In genomic region chr3:21524426-21524937, GRCm38 (mm10) we compare ENCODE assay signal across 9 mouse cellular contexts.
DNase-seq lines count a peak whose midpoint lies in the region; ATAC-seq and TF ChIP-seq lines count a peak whose summit lies in the region.
"Had no signal": no experiment of that assay in that cellular context is flagged by ENCODE, and none has a peak within 500 bp of the region (broad histone marks: within the 10 kb centered on the region; RNA-seq: fewer than 3 reads in every experiment).

No protein-coding gene starts in this region.

- 8% methylated on average over 1 of the region's 1 CpGs for WGBS in midbrain, postnatal 0 days

- DNase-seq in layer of hippocampus, adult 18-20 months (ENCODE audit: low spot score in 2 of 2) = peak; percentile 8 to 11
- DNase-seq in layer of hippocampus, adult 9-10 months (ENCODE audit: low spot score) = no peak
- DNase-seq in frontal cortex, postnatal 10 days (ENCODE audit: low spot score in 2 of 2) = peak; percentile 36 to 41
- peak; percentile 34 for DNase-seq in heart, postnatal 4 days
- peak; percentile 74 for DNase-seq in midbrain, postnatal 0 days (ENCODE audit: low spot score)
- DNase-seq in spleen, adult 12 weeks (ENCODE audit: low spot score) = no peak
- no peak for DNase-seq in cerebellum, adult 11-12 months
- no peak for DNase-seq in ovary, postnatal 14 days (ENCODE audit: low spot score)

- no peaks in the 10 kb centered on the region for H3K27me3 ChIP-seq in midbrain, postnatal 0 days (ENCODE audit: insufficient read depth, low read length)
- H3K27me3 ChIP-seq: CH12.LX had no signal

- peak overlapping the region; percentile 3; the same call in 1 of the 2 replicates for H3K27ac ChIP-seq in midbrain, postnatal 0 days (ENCODE audit: low read depth, low read length)

- H3K36me3 ChIP-seq in midbrain, postnatal 0 days (ENCODE audit: insufficient read depth, low read length) = no peaks in the 10 kb centered on the region

- no peak for ATAC-seq in midbrain, postnatal 0 days (ENCODE audit: low FRiP score)

- no peak overlapping the region for H3K4me2 ChIP-seq in midbrain, postnatal 0 days (ENCODE audit: low read depth, low read length, poor library complexity, severe bottlenecking)

- H3K9ac ChIP-seq in midbrain, postnatal 0 days (replicated peaks; ENCODE audit: low read length, poor library complexity, severe bottlenecking) = no peak overlapping the region; the same call in 1 of the 2 replicates

- no peak overlapping the region for H3K4me3 ChIP-seq in midbrain, postnatal 0 days (ENCODE audit: low read depth, low read length)

- H3K4me1 ChIP-seq in midbrain, postnatal 0 days (ENCODE audit: insufficient read depth, low read length) = no peaks in the 10 kb centered on the region; the same call in 1 of the 2 replicates

- TF ChIP-seq CTCF in midbrain, postnatal 0 days (IDR thresholded peaks at IDR 0.05) = no peak

- H3K9me3 ChIP-seq in midbrain, postnatal 0 days (ENCODE audit: low read length) = no peaks in the 10 kb centered on the region

Comparison
In these comparisons a context has a peak if more than half of its experiments do, and no peak if none do; other contexts are left out.
1. DNase-seq: peak in layer of hippocampus, adult 18-20 months (2 of 2), frontal cortex, postnatal 10 days (2 of 2), heart, postnatal 4 days (single experiment) and midbrain, postnatal 0 days (single experiment); none in layer of hippocampus, adult 9-10 months (single experiment), spleen, adult 12 weeks (single experiment), cerebellum, adult 11-12 months (single experiment) and ovary, postnatal 14 days (single experiment).